Mouse (Mus musculus) intestine, postnatal 0 days (tissue): ENCODE data around the gene Khsrp. TPM values are rescaled to one million over a fixed set of nuclear protein-coding genes. Genes with fewer than 3 reads are reported as not detected.

Experiments used
- ATAC-seq: fragments of 200-750 bp; cut with Nextera tagmentation; 2 replicates; pipeline ENCODE4 v1.8.0; 2017; ENCODE audit warnings: mild to moderate bottlenecking, moderate TSS enrichment, moderate library complexity
- H3K27ac ChIP-seq: fragments of 300-500 bp; sonication (generic); 2 replicates; pipeline ENCODE4 v1.5.1; 2014; ENCODE audit warnings: mild to moderate bottlenecking, low read depth, low read length, moderate library complexity
- H3K27me3 ChIP-seq: fragments of 300-500 bp; sonication (generic); replicated peaks from 2 replicates; pipeline ENCODE4 v1.6.1; 2014; ENCODE audit warnings: low read length, mixed read lengths; ENCODE audit not compliant: control insufficient read depth, insufficient read depth
- H3K36me3 ChIP-seq: fragments of 300-500 bp; sonication (generic); 2 replicates; pipeline ENCODE4 v1.6.1; 2014; ENCODE audit warnings: mild to moderate bottlenecking, moderate library complexity; ENCODE audit not compliant: control insufficient read depth, insufficient read depth
- H3K4me1 ChIP-seq: fragments of 300-500 bp; sonication (generic); replicated peaks from 2 replicates; pipeline ENCODE4 v1.6.1; 2014; ENCODE audit warnings: antibody characterized with exemption, low read length, mixed read lengths; ENCODE audit not compliant: control insufficient read depth, insufficient read depth
- H3K4me2 ChIP-seq: fragments of 300-500 bp; sonication (generic); replicated peaks from 2 replicates; pipeline ENCODE4 v1.6.1; 2014; ENCODE audit warnings: low read depth, mild to moderate bottlenecking, moderate library complexity
- H3K4me3 ChIP-seq: fragments of 300-500 bp; sonication (generic); 2 replicates; pipeline ENCODE4 v1.5.1; 2014; ENCODE audit warnings: low read depth, low read length
- H3K9ac ChIP-seq: fragments of 300-500 bp; sonication (generic); 2 replicates; pipeline ENCODE4 v1.6.1; 2014; ENCODE audit warnings: mild to moderate bottlenecking, low read depth, low read length
- H3K9me3 ChIP-seq: fragments of 300-500 bp; sonication (generic); 2 replicates; pipeline ENCODE4 v1.6.1; 2016; ENCODE audit warnings: mixed run types; ENCODE audit not compliant: control insufficient read depth
- CTCF ChIP-seq: sonication (generic); IDR thresholded peaks from 2 replicates; pipeline ENCODE4 v1.5.1; 2016; ENCODE audit warnings: low read depth, mild to moderate bottlenecking, control low read depth, antibody characterized with exemption, moderate library complexity
- WGBS: fragments of 180-500 bp; shearing (Covaris S2); extraction: QIAGEN DNeasy Blood & Tissue Kit; methylation state at CpG from one replicate; pipeline ENCODE4 v1.1.7; 2014; 5-methylcytosine and 5-hydroxymethylcytosine counted together
- polyA plus RNA-seq: library from polyadenylated mRNA; unstranded; fragments of >200 nt; fragmentation: Nextera tagmentation; extraction: Ambion mirVana; gene quantifications from 2 replicates; pipeline ENCODE4 v1.2.1, GENCODE M21; 2015

The Khsrp gene
- polyA plus RNA-seq, 1 experiment from 2014 or later = 18.8 TPM

DNA sequence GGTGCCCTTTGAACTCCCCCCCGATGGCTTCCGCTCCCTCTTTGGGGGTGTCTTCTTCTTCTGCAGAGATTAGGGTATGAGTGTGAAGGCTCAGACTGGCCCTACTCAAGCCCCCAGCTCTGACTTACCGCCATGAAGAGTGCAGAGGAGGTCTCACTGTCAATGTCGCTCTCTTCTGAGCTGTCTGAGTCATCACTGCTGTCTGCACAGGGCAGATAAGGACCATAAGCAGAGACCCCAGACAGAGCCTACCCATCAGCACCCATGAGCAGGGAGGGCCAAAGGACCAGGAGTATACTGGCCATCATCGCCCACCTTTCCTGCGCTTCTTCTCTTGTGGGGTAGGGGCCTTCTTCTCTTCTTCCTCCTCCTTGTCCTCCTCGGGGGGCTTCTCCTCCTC is 27.3 kb downstream of the Khsrp start:
- no peaks in the 10 kb centered on the region for H3K9me3 ChIP-seq
- no peak overlapping the region for H3K9ac ChIP-seq
- no peaks in the 10 kb centered on the region for H3K27me3 ChIP-seq
- no peak overlapping the region for H3K27ac ChIP-seq
- no peaks in the 10 kb centered on the region for H3K4me1 ChIP-seq
- ATAC-seq = no peak
- 92% methylated on average over 7 of the region's 7 CpGs for WGBS
- no peak for TF ChIP-seq CTCF
- H3K4me3 ChIP-seq = no peak overlapping the region
- peaks cover 73% of the 10 kb centered on the region for H3K36me3 ChIP-seq
- H3K4me2 ChIP-seq = no peak overlapping the region

DNA sequence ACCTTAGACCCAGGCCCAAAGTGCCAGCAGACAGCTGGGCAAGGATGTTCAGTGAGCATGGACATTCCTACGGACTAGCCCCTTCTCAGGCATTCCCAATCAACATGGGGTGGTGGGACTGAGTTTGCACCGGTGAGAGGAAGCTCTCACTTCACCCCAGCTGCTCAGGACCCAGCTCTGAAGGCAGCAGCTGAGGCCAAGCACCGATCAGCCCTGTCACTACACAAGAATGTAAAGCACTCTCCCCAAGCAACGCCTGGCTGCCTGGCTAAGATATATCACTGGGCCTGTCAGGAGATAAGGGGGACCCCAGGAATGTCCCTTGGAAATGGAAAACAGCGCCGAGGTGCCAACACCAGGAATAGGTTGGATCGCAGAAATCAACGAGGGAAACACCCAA is 30.1 kb downstream of the Khsrp start:
- H3K27ac ChIP-seq = no peak overlapping the region
- TF ChIP-seq CTCF = no peak
- H3K4me2 ChIP-seq = no peak overlapping the region
- no peak overlapping the region for H3K9ac ChIP-seq
- 0 out of 2 replicates have a peak, but pooled peaks cover 3% of the 10 kb centered on the region for H3K4me1 ChIP-seq
- no peaks in the 10 kb centered on the region for H3K27me3 ChIP-seq
- peaks cover 51% of the 10 kb centered on the region for H3K36me3 ChIP-seq
- no peak overlapping the region for H3K4me3 ChIP-seq
- H3K9me3 ChIP-seq = no peaks in the 10 kb centered on the region
- WGBS = 46% methylated on average over 8 of the region's 8 CpGs
- no peak for ATAC-seq

DNA sequence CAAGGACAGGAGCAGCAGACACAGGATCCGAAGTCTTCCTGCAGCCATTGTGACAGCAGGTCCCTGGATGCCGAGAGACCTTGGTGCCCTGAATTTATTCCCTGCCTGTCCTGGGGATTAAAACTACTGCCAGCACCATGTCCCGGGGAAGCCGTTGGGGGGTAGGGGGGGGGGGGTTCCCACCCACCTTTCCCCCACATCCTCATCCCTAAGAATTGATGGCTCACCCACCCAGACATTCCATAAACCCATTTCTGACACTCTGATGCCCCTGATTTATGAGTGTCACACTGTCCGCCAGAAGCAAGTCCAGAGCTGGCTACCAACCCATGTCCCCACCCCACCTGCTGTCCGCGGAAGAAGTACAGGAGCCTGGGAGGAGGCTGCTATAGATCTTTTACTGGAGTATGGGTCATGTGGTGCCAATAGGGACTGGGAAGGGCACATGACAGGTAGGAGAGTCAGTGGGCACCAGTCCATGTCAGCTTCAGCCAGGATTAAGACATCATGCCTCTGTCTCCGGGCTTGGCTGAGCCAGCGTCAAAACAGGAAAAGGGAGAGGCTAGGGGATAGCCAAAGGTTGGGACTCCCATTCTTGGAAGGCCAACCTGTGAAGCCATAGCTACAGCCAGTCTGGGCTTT is 31.2 kb downstream of the Khsrp start, which contains the start of gene Pspn:
Gene Pspn (minus strand): TSS at position 51 of the 642 bp plus-strand sequence.
- peaks cover 49% of the 10 kb centered on the region for H3K36me3 ChIP-seq
- no peak within 1 kb of the TSS for H3K4me2 ChIP-seq
- no peaks in the 10 kb centered on the region for H3K9me3 ChIP-seq
- H3K27me3 ChIP-seq = no peaks in the 10 kb centered on the region
- 88% methylated on average over 9 of the region's 9 CpGs for WGBS
- ATAC-seq = no peak
- H3K4me1 ChIP-seq = 0 out of 2 replicates have a peak, but pooled peaks cover 3% of the 10 kb centered on the region
- no peak within 1 kb of the TSS for H3K27ac ChIP-seq
- no peak for TF ChIP-seq CTCF
- H3K4me3 ChIP-seq = no peak within 1 kb of the TSS
- H3K9ac ChIP-seq = no peak within 1 kb of the TSS

DNA sequence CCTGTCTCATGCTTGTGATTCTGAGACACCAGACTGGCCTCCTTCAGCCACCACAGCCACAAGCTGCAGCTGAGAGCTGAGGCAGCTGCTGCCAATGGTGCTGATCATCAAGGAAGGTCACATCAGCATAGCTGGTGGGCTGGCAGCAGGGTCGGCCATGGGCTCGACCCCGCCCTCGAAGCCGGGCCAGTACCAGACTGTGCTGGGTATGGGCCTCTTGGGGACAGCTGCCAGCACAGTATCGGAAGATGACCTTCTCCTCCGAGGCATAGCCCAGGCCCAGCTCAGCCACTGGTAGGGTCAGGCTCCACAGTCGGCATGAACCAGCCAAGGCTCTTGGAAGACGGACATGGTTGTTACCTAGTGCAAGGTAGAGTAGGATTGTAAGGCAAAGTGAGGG is 31.9 kb downstream of the Khsrp start:
- H3K4me1 ChIP-seq = 0 out of 2 replicates have a peak, but pooled peaks cover 3% of the 10 kb centered on the region
- peaks cover 48% of the 10 kb centered on the region for H3K36me3 ChIP-seq
- H3K4me2 ChIP-seq = no peak overlapping the region
- ATAC-seq = no peak
- H3K27ac ChIP-seq = no peak overlapping the region
- TF ChIP-seq CTCF = no peak
- no peaks in the 10 kb centered on the region for H3K9me3 ChIP-seq
- no peaks in the 10 kb centered on the region for H3K27me3 ChIP-seq
- 95% methylated on average over 9 of the region's 9 CpGs for WGBS
- H3K4me3 ChIP-seq = no peak overlapping the region
- H3K9ac ChIP-seq = no peak overlapping the region

DNA sequence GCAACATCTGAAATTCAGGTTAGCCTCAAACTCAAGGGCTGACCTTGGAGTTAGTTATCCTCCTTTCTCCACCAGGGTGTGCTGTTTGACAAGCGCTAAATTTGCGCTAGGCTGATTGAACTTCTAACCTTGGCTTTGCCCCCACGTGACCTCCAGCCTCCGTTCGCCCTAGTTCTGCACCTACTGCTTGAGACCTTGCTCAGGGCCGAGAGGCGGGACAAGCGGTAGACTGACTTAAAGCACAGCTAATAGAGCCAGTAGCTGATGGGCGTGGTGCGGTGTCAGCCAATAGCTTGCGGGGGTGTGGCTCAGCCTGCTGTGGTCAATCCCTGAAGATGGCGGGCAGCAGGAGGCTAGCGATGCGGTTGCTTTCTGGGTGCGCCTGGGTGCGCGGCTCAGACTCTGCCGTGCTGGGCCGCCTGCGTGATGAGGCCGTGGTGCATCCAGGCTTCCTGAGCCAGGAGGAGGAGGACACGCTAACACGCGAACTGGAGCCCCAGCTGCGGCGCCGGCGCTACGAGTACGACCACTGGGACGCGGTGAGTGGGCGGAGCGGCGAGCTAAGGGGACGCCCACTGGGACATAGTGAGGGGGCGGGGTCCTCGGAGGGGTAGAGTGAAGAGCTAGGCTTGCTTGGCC is 34.2 kb downstream of the Khsrp start, which contains the start of gene Alkbh7:
Gene Alkbh7 (plus strand): TSS at position 311 of the 639 bp plus-strand sequence.
- Histone ChIP-seq H3K36me3 (peaks cover 49% of the 10 kb centered on the region), H3K27me3 (no peaks in the 10 kb centered on the region), H3K4me1 (0 out of 2 replicates have a peak, but pooled peaks cover 3% of the 10 kb centered on the region), H3K4me3 (peak within 1 kb of the TSS; percentile 88), H3K4me2 (peak within 1 kb of the TSS; percentile 82), H3K9me3 (no peaks in the 10 kb centered on the region), H3K27ac (peak within 1 kb of the TSS; percentile 41; the same call in 1 of the 2 replicates), H3K9ac (peak within 1 kb of the TSS; percentile 37)
- under 1% methylated on average over 38 of the region's 38 CpGs for WGBS
- peak; percentile 100 for ATAC-seq
- TF ChIP-seq CTCF = peak; percentile 97

DNA sequence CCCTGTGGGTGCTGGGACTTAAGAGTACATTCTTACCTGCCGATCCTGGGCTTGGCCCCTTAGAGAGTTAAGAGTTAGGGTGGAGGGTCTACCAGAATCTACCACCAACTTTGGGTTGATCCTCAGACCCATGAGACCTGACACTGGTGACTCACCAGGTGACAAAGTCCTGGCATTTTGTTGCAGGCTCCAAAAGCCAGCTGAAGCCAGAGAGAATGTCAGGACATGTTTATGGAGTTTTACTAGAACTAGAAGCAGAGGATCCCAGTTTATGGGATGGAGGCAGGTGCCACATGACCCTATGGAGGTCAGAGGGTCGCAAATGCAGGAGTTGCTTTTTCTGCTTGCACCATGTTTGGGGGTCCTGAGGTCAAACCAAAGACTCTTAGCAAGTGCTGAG is 34.8 kb downstream of the Khsrp start:
- Histone ChIP-seq H3K4me1 (0 out of 2 replicates have a peak, but pooled peaks cover 3% of the 10 kb centered on the region), H3K4me2 (no peak overlapping the region), H3K36me3 (peaks cover 50% of the 10 kb centered on the region), H3K9me3 (no peaks in the 10 kb centered on the region), H3K4me3 (no peak overlapping the region), H3K27ac (no peak overlapping the region), H3K27me3 (no peaks in the 10 kb centered on the region), H3K9ac (no peak overlapping the region)
- WGBS = 66% methylated on average over 2 of the region's 2 CpGs
- TF ChIP-seq CTCF = no peak
- ATAC-seq = no peak
